ENCODE assay signal across 9 mouse cellular contexts in genomic region chr3:129591251-129591650, GRCm38 (mm10). TPM values are rescaled to one million over a fixed set of nuclear protein-coding genes. Genes with fewer than 3 reads are reported as not detected.
DNase-seq lines count a peak whose midpoint lies in the region; ATAC-seq and TF ChIP-seq lines count a peak whose summit lies in the region.
"Had no signal": no experiment of that assay in that cellular context is flagged by ENCODE, and none has a peak within 500 bp of the region (broad histone marks: within the 10 kb centered on the region; RNA-seq: fewer than 3 reads in every experiment).

No protein-coding gene starts in this region.

- ATAC-seq in heart, embryonic 11.5 days (replicated peaks; ENCODE audit: insufficient number of reproducible peaks, low FRiP score, low TSS enrichment), result no peak
- ATAC-seq in forebrain, embryonic 15.5 days (replicated peaks), result no peak
- ATAC-seq in midbrain, embryonic 15.5 days (replicated peaks), result no peak

- H3K27ac ChIP-seq in heart, embryonic 11.5 days (ENCODE audit: low read depth, low read length), result peak overlapping the region; percentile 80
- peak overlapping the region; percentile 95 for H3K27ac ChIP-seq in left cerebral cortex, adult 2 months
- 0 out of 2 replicates have a peak overlapping the region, but pooled peaks have one; percentile 73 for H3K27ac ChIP-seq in forebrain, embryonic 15.5 days (replicated peaks)
- no peak overlapping the region for H3K27ac ChIP-seq in midbrain, embryonic 15.5 days
- H3K27ac ChIP-seq: stomach, embryonic 15.5 days had no signal

- intact Hi-C loops in left cerebral cortex, adult 2 months (cut with DNase I), result loop anchor here (2.0 to 5.0 kb wide), 2 partner anchors 51 to 56 kb away; no protein-coding TSS in a partner anchor
- intact Hi-C loops in left cerebral cortex, postnatal 14 days (cut with DNase I), result loop anchor here (5.0 kb wide), 1 partner anchor 46 kb away; no protein-coding TSS in a partner anchor

- no peaks in the 10 kb centered on the region for H3K27me3 ChIP-seq in heart, embryonic 11.5 days (ENCODE audit: control insufficient read depth, insufficient read depth, low read length)
- no peaks in the 10 kb centered on the region for H3K27me3 ChIP-seq in forebrain, embryonic 15.5 days
- H3K27me3 ChIP-seq in midbrain, embryonic 15.5 days (replicated peaks), result no peaks in the 10 kb centered on the region
- H3K27me3 ChIP-seq: stomach, embryonic 15.5 days had no signal

- H3K9ac ChIP-seq in heart, embryonic 11.5 days (ENCODE audit: low read depth, low read length), result no peak overlapping the region
- no peak overlapping the region for H3K9ac ChIP-seq in forebrain, embryonic 15.5 days (replicated peaks)
- no peak overlapping the region for H3K9ac ChIP-seq in midbrain, embryonic 15.5 days
- H3K9ac ChIP-seq: stomach, embryonic 15.5 days had no signal

- H3K4me1 ChIP-seq in heart, embryonic 11.5 days (ENCODE audit: control insufficient read depth, insufficient read depth, low read length), result peaks cover 26% of the 10 kb centered on the region
- peaks cover 12% of the 10 kb centered on the region for H3K4me1 ChIP-seq in forebrain, embryonic 15.5 days
- H3K4me1 ChIP-seq in midbrain, embryonic 15.5 days, result peaks cover 14% of the 10 kb centered on the region; the same call in 1 of the 2 replicates
- H3K4me1 ChIP-seq: stomach, embryonic 15.5 days had no signal

- no peak overlapping the region for H3K4me3 ChIP-seq in heart, embryonic 11.5 days (ENCODE audit: low read depth, low read length)
- H3K4me3 ChIP-seq in left cerebral cortex, adult 2 months, result peak overlapping the region; percentile 40; the same call in 1 of the 2 replicates
- no peak overlapping the region for H3K4me3 ChIP-seq in forebrain, embryonic 15.5 days
- no peak overlapping the region for H3K4me3 ChIP-seq in midbrain, embryonic 15.5 days
- H3K4me3 ChIP-seq: stomach, embryonic 15.5 days had no signal

- H3K4me2 ChIP-seq in heart, embryonic 11.5 days, result no peak overlapping the region
- H3K4me2 ChIP-seq in forebrain, embryonic 15.5 days (replicated peaks), result no peak overlapping the region
- H3K4me2 ChIP-seq in midbrain, embryonic 15.5 days, result peak overlapping the region; percentile 24; the same call in 1 of the 2 replicates
- H3K4me2 ChIP-seq: stomach, embryonic 15.5 days had no signal

- DNase-seq in heart, adult 18-20 months, result no peak
- DNase-seq in left cerebral cortex, adult 2 months (ENCODE audit: extremely low spot score in 1 of 2, low spot score in 2 of 2), result no peak
- no peak for DNase-seq in left cerebral cortex, postnatal 14 days (ENCODE audit: low spot score in 2 of 2)
- DNase-seq in right cerebral cortex, postnatal 14 days, result no peak
- DNase-seq in cerebellum, adult 9-10 months, result no peak

- H3K36me3 ChIP-seq in heart, embryonic 11.5 days (ENCODE audit: control insufficient read depth, insufficient read depth, low read length), result no peaks in the 10 kb centered on the region
- no peaks in the 10 kb centered on the region for H3K36me3 ChIP-seq in forebrain, embryonic 15.5 days
- H3K36me3 ChIP-seq in midbrain, embryonic 15.5 days (replicated peaks), result no peaks in the 10 kb centered on the region
- H3K36me3 ChIP-seq: stomach, embryonic 15.5 days had no signal

- TF ChIP-seq CTCF in left cerebral cortex, adult 2 months (IDR thresholded peaks at IDR 0.05), result no peak

- 68% methylated on average over 9 of the region's 9 CpGs for WGBS in heart, embryonic 11.5 days (ENCODE audit: insufficient replicate concordance)
- WGBS in forebrain, embryonic 15.5 days, result 73% methylated on average over 9 of the region's 9 CpGs
- WGBS in midbrain, embryonic 15.5 days, result 57% methylated on average over 9 of the region's 9 CpGs

- H3K9me3 ChIP-seq in heart, embryonic 11.5 days (replicated peaks; ENCODE audit: control insufficient read depth, low read length), result no peaks in the 10 kb centered on the region
- no peaks in the 10 kb centered on the region for H3K9me3 ChIP-seq in forebrain, embryonic 15.5 days
- H3K9me3 ChIP-seq in midbrain, embryonic 15.5 days, result no peaks in the 10 kb centered on the region
- H3K9me3 ChIP-seq: stomach, embryonic 15.5 days had no signal

RNA-seq across cellular contexts. Expression of gene Elovl6, which starts 59.1 kb away (rescaled TPM):
- polyA plus RNA-seq in heart, embryonic 11.5 days (2014; fragmentation: Nextera tagmentation; extraction: Ambion mirVana), result 20.9 and 22.8 TPM in 2 replicates
- 10 to 100 TPM in 1 of 2 experiments, under 1 TPM in 1; 0.65 to 13.4 TPM for total RNA-seq in heart, adult 18-20 months (2021)
- 10 to 100 TPM; 27.5 to 29.3 TPM for total RNA-seq in left cerebral cortex, adult 2 months (2021)
- total RNA-seq in left cerebral cortex, postnatal 14 days (2021), result 10 to 100 TPM; 40.4 to 45.3 TPM
- polyA plus RNA-seq in forebrain, embryonic 15.5 days (2015; fragmentation: Nextera tagmentation; extraction: Ambion mirVana), result 34.6 and 39.9 TPM in 2 replicates
- 37.5 and 38.6 TPM in 2 replicates for polyA plus RNA-seq in midbrain, embryonic 15.5 days (2015; fragmentation: Nextera tagmentation; extraction: Ambion mirVana)
